Mouse (Mus musculus) cerebellum, postnatal 36 days (tissue): ENCODE measurements around the gene Taar8b.
A peak's percentile ranks its signal among the peaks of the same experiment; 100 is the strongest.
"Not testable (repeated sequence)": the region's sequence is repeated elsewhere in the genome, so short reads cannot be mapped to it uniquely, and the experiment has no call there.

Experiments used
- DNase-seq, 2 experiments: peaks; one replicate each; pipeline ENCODE4 v3.0.0; 2021 to 2022; ENCODE audit warnings: mixed read lengths in 2 of 2

The Taar8b gene

GRCm38 (mm10) chr10:24092194-24092593 is at the start of gene Taar8b:
Taar8b (minus strand) TSS chr10:24092294.
- DNase-seq, result no peak

- DNase-seq, result no peak
These were observed 46.6 kb upstream of the Taar8b start for GRCm38 (mm10) chr10:24138623-24139261.

- no peak for DNase-seq
These were observed 42.1 kb upstream of the Taar8b start for GRCm38 (mm10) chr10:24134071-24134645.

GRCm38 (mm10) chr10:24133132-24133531 is 41.0 kb upstream of the Taar8b start:
- no peak for DNase-seq

GRCm38 (mm10) chr10:24132273-24132672 is 40.2 kb upstream of the Taar8b start:
- DNase-seq, result no peak

- peak; percentile 33 to 55 for DNase-seq
These were observed 39.6 kb upstream of the Taar8b start for GRCm38 (mm10) chr10:24131451-24132262.

- DNase-seq, result peak; percentile 11 to 16
These were observed 19.2 kb upstream of the Taar8b start for GRCm38 (mm10) chr10:24111116-24111778.

GRCm38 (mm10) chr10:24109434-24109833 is 17.3 kb upstream of the Taar8b start, which contains the start of gene Taar9:
Taar9 (minus strand) TSS chr10:24109534.
- DNase-seq, result not testable (repeated sequence)

- DNase-seq, result no peak
These were observed 16.1 kb upstream of the Taar8b start for GRCm38 (mm10) chr10:24108236-24108635.

- DNase-seq, result no peak
These were observed 15.7 kb upstream of the Taar8b start for GRCm38 (mm10) chr10:24107747-24108146.

- not testable (repeated sequence) for DNase-seq
These were observed 11.2 kb upstream of the Taar8b start for GRCm38 (mm10) chr10:24103299-24103698.

- not testable (repeated sequence) for DNase-seq
These were observed 9.7 kb upstream of the Taar8b start, which contains the start of gene Taar8c for GRCm38 (mm10) chr10:24101812-24102211. Taar8c (minus strand) TSS chr10:24101912.

- DNase-seq, result not testable (repeated sequence)
These were observed 4.9 kb upstream of the Taar8b start for GRCm38 (mm10) chr10:24097010-24097409.

GRCm38 (mm10) chr10:24087168-24087567 is 4.9 kb downstream of the Taar8b start:
- no peak for DNase-seq

GRCm38 (mm10) chr10:24086555-24086954 is 5.5 kb downstream of the Taar8b start:
- DNase-seq, result no peak

GRCm38 (mm10) chr10:24085936-24086335 is 6.2 kb downstream of the Taar8b start:
- no peak for DNase-seq

GRCm38 (mm10) chr10:24080166-24080565 is 11.9 kb downstream of the Taar8b start:
- DNase-seq, result peak; percentile 26 to 32

GRCm38 (mm10) chr10:24076200-24076599 is 15.9 kb downstream of the Taar8b start, which contains the start of gene Taar8a:
Taar8a (plus strand) TSS chr10:24076500.
- not testable (repeated sequence) for DNase-seq

- DNase-seq, result not testable (repeated sequence)
These were observed 17.3 kb downstream of the Taar8b start for GRCm38 (mm10) chr10:24074751-24075150.

GRCm38 (mm10) chr10:24058986-24059385 is 33.1 kb downstream of the Taar8b start:
- DNase-seq, result no peak

- no peak for DNase-seq
These were observed 40.1 kb downstream of the Taar8b start for GRCm38 (mm10) chr10:24052039-24052438.

GRCm38 (mm10) chr10:24049210-24049609 is 42.9 kb downstream of the Taar8b start, which contains the start of gene Taar7f:
Taar7f (plus strand) TSS chr10:24049510.
- DNase-seq, result no peak
